Mouse (Mus musculus): ENCODE measurements around the gene Wnt10b. TPM values are rescaled to one million over a fixed set of nuclear protein-coding genes. Genes with fewer than 3 reads are reported as not detected.

The Wnt10b gene
- total and polyA plus RNA-seq, 2 experiments from 2014 or later: 1.1 TPM; not detected in 1

- Histone ChIP-seq H3K27me3 (ENCODE audit: insufficient read depth, low read length) (peaks cover 77% of the 10 kb centered on the region), H3K4me2 (ENCODE audit: low read depth) (peak overlapping the region; percentile 85), H3K9me3 (ENCODE audit: low read length) (no peaks in the 10 kb centered on the region), H3K4me1 (ENCODE audit: insufficient read depth) (peaks cover 10% of the 10 kb centered on the region; the same call in 1 of the 2 replicates), H3K9ac (peak overlapping the region; percentile 53), H3K4me3 (ENCODE audit: low read depth, low read length) (peak overlapping the region; percentile 44), H3K27ac (ENCODE audit: low read depth, low read length) (no peak overlapping the region), H3K36me3 (ENCODE audit: insufficient read depth) (no peaks in the 10 kb centered on the region)
- ATAC-seq (no peak), DNase-seq (no peak)
- WGBS: 11% methylated on average over 30 of the region's 30 CpGs
- TF ChIP-seq CTCF (IDR thresholded peaks at IDR 0.05; ENCODE audit: low read depth): no peak
Observed at GRCm38 (mm10) chr15:98806071-98806808, 28.3 kb upstream of the Wnt10b start.

- Histone ChIP-seq H3K9ac (peak overlapping the region; percentile 53), H3K4me2 (ENCODE audit: low read depth) (peak overlapping the region; percentile 85), H3K27ac (ENCODE audit: low read depth, low read length) (no peak overlapping the region), H3K27me3 (ENCODE audit: insufficient read depth, low read length) (peaks cover 84% of the 10 kb centered on the region), H3K9me3 (ENCODE audit: low read length) (no peaks in the 10 kb centered on the region), H3K4me1 (ENCODE audit: insufficient read depth) (peaks cover 10% of the 10 kb centered on the region; the same call in 1 of the 2 replicates), H3K36me3 (ENCODE audit: insufficient read depth) (no peaks in the 10 kb centered on the region), H3K4me3 (ENCODE audit: low read depth, low read length) (peak overlapping the region; percentile 44)
- 3% methylated on average over 62 of the region's 64 CpGs for WGBS
- peak; percentile 82 for TF ChIP-seq CTCF (IDR thresholded peaks at IDR 0.05; ENCODE audit: low read depth)
- ATAC-seq (peak; percentile 59), DNase-seq (peak; percentile 85)
Observed at GRCm38 (mm10) chr15:98805324-98806040, 27.5 kb upstream of the Wnt10b start.

GRCm38 (mm10) chr15:98804054-98804453, 26.1 kb upstream of the Wnt10b start:
- ATAC-seq: peak; percentile 32; the same call in 1 of the 2 replicates
- WGBS: under 1% methylated on average over 32 of the region's 32 CpGs

GRCm38 (mm10) chr15:98802926-98803325, 25.0 kb upstream of the Wnt10b start:
- Histone ChIP-seq H3K4me1 (ENCODE audit: insufficient read depth) (no peaks in the 10 kb centered on the region), H3K27me3 (ENCODE audit: insufficient read depth, low read length) (peaks cover 83% of the 10 kb centered on the region), H3K27ac (ENCODE audit: low read depth, low read length) (no peak overlapping the region), H3K9ac (no peak overlapping the region), H3K4me2 (ENCODE audit: low read depth) (no peak overlapping the region), H3K9me3 (ENCODE audit: low read length) (no peaks in the 10 kb centered on the region), H3K36me3 (ENCODE audit: insufficient read depth) (no peaks in the 10 kb centered on the region), H3K4me3 (ENCODE audit: low read depth, low read length) (no peak overlapping the region)
- 3% methylated on average over 8 of the region's 8 CpGs for WGBS
- DNase-seq (no peak), ATAC-seq (no peak)
- TF ChIP-seq CTCF (IDR thresholded peaks at IDR 0.05; ENCODE audit: low read depth): no peak

More at GRCm38 (mm10) chr15:98804054-98804453, 26.1 kb upstream of the Wnt10b start:
- Histone ChIP-seq H3K4me2 (ENCODE audit: low read depth) (peak overlapping the region; percentile 36), H3K36me3 (ENCODE audit: insufficient read depth) (no peaks in the 10 kb centered on the region), H3K27ac (ENCODE audit: low read depth, low read length) (no peak overlapping the region), H3K4me1 (ENCODE audit: insufficient read depth) (peaks cover 10% of the 10 kb centered on the region; the same call in 1 of the 2 replicates), H3K4me3 (ENCODE audit: low read depth, low read length) (no peak overlapping the region; the same call in 1 of the 2 replicates), H3K9ac (no peak overlapping the region), H3K27me3 (ENCODE audit: insufficient read depth, low read length) (peaks cover 84% of the 10 kb centered on the region), H3K9me3 (ENCODE audit: low read length) (no peaks in the 10 kb centered on the region)
- TF ChIP-seq CTCF (IDR thresholded peaks at IDR 0.05; ENCODE audit: low read depth): peak; percentile 89
- peak; percentile 88 for DNase-seq

- Histone ChIP-seq H3K36me3 (ENCODE audit: insufficient read depth) (no peaks in the 10 kb centered on the region), H3K4me1 (ENCODE audit: insufficient read depth) (no peaks in the 10 kb centered on the region), H3K9me3 (ENCODE audit: low read length) (no peaks in the 10 kb centered on the region), H3K9ac (no peak overlapping the region), H3K27ac (ENCODE audit: low read depth, low read length) (no peak overlapping the region), H3K4me3 (ENCODE audit: low read depth, low read length) (no peak overlapping the region), H3K27me3 (ENCODE audit: insufficient read depth, low read length) (peaks cover 86% of the 10 kb centered on the region), H3K4me2 (ENCODE audit: low read depth) (no peak overlapping the region)
- no peak for ATAC-seq
- peak; percentile 83 for TF ChIP-seq CTCF (IDR thresholded peaks at IDR 0.05; ENCODE audit: low read depth)
- WGBS: 10% methylated on average over 12 of the region's 12 CpGs
- peak; percentile 86 for DNase-seq
Observed at GRCm38 (mm10) chr15:98799396-98799795, 21.4 kb upstream of the Wnt10b start.

- Histone ChIP-seq H3K4me3 (ENCODE audit: low read depth, low read length) (no peak overlapping the region), H3K27me3 (ENCODE audit: insufficient read depth, low read length) (peaks cover 87% of the 10 kb centered on the region), H3K9me3 (ENCODE audit: low read length) (no peaks in the 10 kb centered on the region), H3K4me2 (ENCODE audit: low read depth) (no peak overlapping the region), H3K4me1 (ENCODE audit: insufficient read depth) (no peaks in the 10 kb centered on the region), H3K9ac (no peak overlapping the region), H3K27ac (ENCODE audit: low read depth, low read length) (no peak overlapping the region), H3K36me3 (ENCODE audit: insufficient read depth) (no peaks in the 10 kb centered on the region)
- TF ChIP-seq CTCF (IDR thresholded peaks at IDR 0.05; ENCODE audit: low read depth): no peak
- no peak for ATAC-seq
- 42% methylated on average over 3 of the region's 3 CpGs for WGBS
- no peak for DNase-seq
Observed at GRCm38 (mm10) chr15:98798903-98799302, 21.0 kb upstream of the Wnt10b start.
